Mouse (Mus musculus): ENCODE data around the gene Bckdha. TPM values are rescaled to one million over a fixed set of nuclear protein-coding genes. Genes with fewer than 3 reads are reported as not detected.

Gene Bckdha
- polyA plus RNA-seq, 1 experiment from 2014 or later: 91.7 TPM

GRCm38 (mm10) chr7:25628323-25628620 lies 30.5 kb downstream of the Bckdha start:
- no peaks in the 10 kb centered on the region for H3K9me3 ChIP-seq (ENCODE audit: low read length)
- peak overlapping the region; percentile 83 for H3K4me2 ChIP-seq (replicated peaks; ENCODE audit: low read depth, low read length)
- H3K9ac ChIP-seq (replicated peaks; ENCODE audit: low read length): peak overlapping the region; percentile 77
- peaks cover 40% of the 10 kb centered on the region for H3K36me3 ChIP-seq (ENCODE audit: insufficient read depth, low read length)
- no peak overlapping the region; the same call in 1 of the 2 replicates for H3K27ac ChIP-seq (ENCODE audit: low read length)
- ATAC-seq (ENCODE audit: low FRiP score, low TSS enrichment): no peak
- no peaks in the 10 kb centered on the region for H3K27me3 ChIP-seq (ENCODE audit: insufficient read depth, low read length)
- H3K4me3 ChIP-seq (ENCODE audit: low read length): peak overlapping the region; percentile 56
- 65% methylated on average over 8 of the region's 8 CpGs for WGBS
- H3K4me1 ChIP-seq (ENCODE audit: insufficient read depth, low read length): peaks cover 22% of the 10 kb centered on the region

- no peaks in the 10 kb centered on the region for H3K27me3 ChIP-seq (ENCODE audit: insufficient read depth, low read length)
- ATAC-seq (ENCODE audit: low FRiP score, low TSS enrichment): peak; percentile 89
- peak overlapping the region; percentile 56 for H3K4me3 ChIP-seq (ENCODE audit: low read length)
- peak overlapping the region; percentile 83 for H3K4me2 ChIP-seq (replicated peaks; ENCODE audit: low read depth, low read length)
- H3K9ac ChIP-seq (replicated peaks; ENCODE audit: low read length): peak overlapping the region; percentile 77
- peak overlapping the region; percentile 68 for H3K27ac ChIP-seq (ENCODE audit: low read length)
- no peaks in the 10 kb centered on the region for H3K9me3 ChIP-seq (ENCODE audit: low read length)
- peaks cover 42% of the 10 kb centered on the region for H3K36me3 ChIP-seq (ENCODE audit: insufficient read depth, low read length)
- peaks cover 22% of the 10 kb centered on the region for H3K4me1 ChIP-seq (ENCODE audit: insufficient read depth, low read length)
- WGBS: 13% methylated on average over 38 of the region's 38 CpGs
Measured at GRCm38 (mm10) chr7:25627431-25628322, 31.1 kb downstream of the Bckdha start.

GRCm38 (mm10) chr7:25626509-25627430 lies 32.0 kb downstream of the Bckdha start, which contains the start of gene B3gnt8:
Gene B3gnt8, plus strand, starts transcription at chr7:25626654.
- 17% methylated on average over 26 of the region's 29 CpGs for WGBS
- Histone ChIP-seq H3K36me3 (ENCODE audit: insufficient read depth, low read length) (peaks cover 45% of the 10 kb centered on the region), H3K9ac (replicated peaks; ENCODE audit: low read length) (peak within 1 kb of the TSS; percentile 77)

GRCm38 (mm10) chr7:25625594-25626250 lies 33.1 kb downstream of the Bckdha start:
- H3K4me3 ChIP-seq (ENCODE audit: low read length): no peak overlapping the region
- peaks cover 22% of the 10 kb centered on the region for H3K4me1 ChIP-seq (ENCODE audit: insufficient read depth, low read length)
- H3K9ac ChIP-seq (replicated peaks; ENCODE audit: low read length): no peak overlapping the region
- no peak for ATAC-seq (ENCODE audit: low FRiP score, low TSS enrichment)
- 80% methylated on average over 10 of the region's 10 CpGs for WGBS
- peak overlapping the region; percentile 68; the same call in 1 of the 2 replicates for H3K27ac ChIP-seq (ENCODE audit: low read length)
- H3K4me2 ChIP-seq (replicated peaks; ENCODE audit: low read depth, low read length): no peak overlapping the region
- H3K27me3 ChIP-seq (ENCODE audit: insufficient read depth, low read length): no peaks in the 10 kb centered on the region
- H3K36me3 ChIP-seq (ENCODE audit: insufficient read depth, low read length): peaks cover 49% of the 10 kb centered on the region
- H3K9me3 ChIP-seq (ENCODE audit: low read length): no peaks in the 10 kb centered on the region

More at GRCm38 (mm10) chr7:25626509-25627430, 32.0 kb downstream of the Bckdha start, which contains the start of gene B3gnt8:
- H3K4me3 ChIP-seq (ENCODE audit: low read length): peak within 1 kb of the TSS; percentile 56
- peak; percentile 44; the same call in 1 of the 2 replicates for ATAC-seq (ENCODE audit: low FRiP score, low TSS enrichment)
- no peaks in the 10 kb centered on the region for H3K27me3 ChIP-seq (ENCODE audit: insufficient read depth, low read length)
- peak within 1 kb of the TSS; percentile 83 for H3K4me2 ChIP-seq (replicated peaks; ENCODE audit: low read depth, low read length)
- peaks cover 22% of the 10 kb centered on the region for H3K4me1 ChIP-seq (ENCODE audit: insufficient read depth, low read length)
- H3K9me3 ChIP-seq (ENCODE audit: low read length): no peaks in the 10 kb centered on the region
- peak within 1 kb of the TSS; percentile 68 for H3K27ac ChIP-seq (ENCODE audit: low read length)

GRCm38 (mm10) chr7:25624851-25625250 lies 33.9 kb downstream of the Bckdha start:
- H3K27ac ChIP-seq (ENCODE audit: low read length): no peak overlapping the region
- no peaks in the 10 kb centered on the region for H3K9me3 ChIP-seq (ENCODE audit: low read length)
- H3K36me3 ChIP-seq (ENCODE audit: insufficient read depth, low read length): peaks cover 49% of the 10 kb centered on the region
- peaks cover 27% of the 10 kb centered on the region for H3K4me1 ChIP-seq (ENCODE audit: insufficient read depth, low read length)
- WGBS: 82% methylated on average over 5 of the region's 5 CpGs
- no peak for ATAC-seq (ENCODE audit: low FRiP score, low TSS enrichment)
- H3K4me2 ChIP-seq (replicated peaks; ENCODE audit: low read depth, low read length): no peak overlapping the region
- H3K9ac ChIP-seq (replicated peaks; ENCODE audit: low read length): no peak overlapping the region
- no peak overlapping the region for H3K4me3 ChIP-seq (ENCODE audit: low read length)
- H3K27me3 ChIP-seq (ENCODE audit: insufficient read depth, low read length): no peaks in the 10 kb centered on the region

GRCm38 (mm10) chr7:25623857-25624370 lies 34.9 kb downstream of the Bckdha start:
- 93% methylated on average over 11 of the region's 11 CpGs for WGBS

GRCm38 (mm10) chr7:25620751-25621150 lies 38.0 kb downstream of the Bckdha start:
- no peaks in the 10 kb centered on the region for H3K27me3 ChIP-seq (ENCODE audit: insufficient read depth, low read length)
- H3K4me3 ChIP-seq (ENCODE audit: low read length): no peak overlapping the region
- WGBS: 92% methylated on average over 11 of the region's 11 CpGs
- peaks cover 39% of the 10 kb centered on the region for H3K36me3 ChIP-seq (ENCODE audit: insufficient read depth, low read length)
- H3K4me2 ChIP-seq (replicated peaks; ENCODE audit: low read depth, low read length): no peak overlapping the region
- H3K4me1 ChIP-seq (ENCODE audit: insufficient read depth, low read length): peaks cover 10% of the 10 kb centered on the region; the same call in 1 of the 2 replicates
- H3K9me3 ChIP-seq (ENCODE audit: low read length): no peaks in the 10 kb centered on the region
- no peak for ATAC-seq (ENCODE audit: low FRiP score, low TSS enrichment)
- H3K9ac ChIP-seq (replicated peaks; ENCODE audit: low read length): no peak overlapping the region
- no peak overlapping the region for H3K27ac ChIP-seq (ENCODE audit: low read length)

More at GRCm38 (mm10) chr7:25623857-25624370, 34.9 kb downstream of the Bckdha start:
- Histone ChIP-seq H3K27ac (ENCODE audit: low read length) (no peak overlapping the region), H3K9me3 (ENCODE audit: low read length) (no peaks in the 10 kb centered on the region), H3K9ac (replicated peaks; ENCODE audit: low read length) (no peak overlapping the region), H3K4me2 (replicated peaks; ENCODE audit: low read depth, low read length) (no peak overlapping the region), H3K36me3 (ENCODE audit: insufficient read depth, low read length) (peaks cover 41% of the 10 kb centered on the region), H3K27me3 (ENCODE audit: insufficient read depth, low read length) (no peaks in the 10 kb centered on the region), H3K4me3 (ENCODE audit: low read length) (no peak overlapping the region), H3K4me1 (ENCODE audit: insufficient read depth, low read length) (peaks cover 27% of the 10 kb centered on the region)
- ATAC-seq (ENCODE audit: low FRiP score, low TSS enrichment): no peak

GRCm38 (mm10) chr7:25620101-25620500 lies 38.7 kb downstream of the Bckdha start:
- H3K27me3 ChIP-seq (ENCODE audit: insufficient read depth, low read length): no peaks in the 10 kb centered on the region
- no peak overlapping the region for H3K9ac ChIP-seq (replicated peaks; ENCODE audit: low read length)
- ATAC-seq (ENCODE audit: low FRiP score, low TSS enrichment): no peak
- no peak overlapping the region for H3K27ac ChIP-seq (ENCODE audit: low read length)
- H3K4me1 ChIP-seq (ENCODE audit: insufficient read depth, low read length): peaks cover 10% of the 10 kb centered on the region; the same call in 1 of the 2 replicates
- H3K4me3 ChIP-seq (ENCODE audit: low read length): peak overlapping the region; percentile 75
- H3K9me3 ChIP-seq (ENCODE audit: low read length): no peaks in the 10 kb centered on the region
- peaks cover 37% of the 10 kb centered on the region for H3K36me3 ChIP-seq (ENCODE audit: insufficient read depth, low read length)
- WGBS: 92% methylated on average over 5 of the region's 5 CpGs
- H3K4me2 ChIP-seq (replicated peaks; ENCODE audit: low read depth, low read length): peak overlapping the region; percentile 76

- 15% methylated on average over 5 of the region's 5 CpGs for WGBS
- no peaks in the 10 kb centered on the region for H3K9me3 ChIP-seq (ENCODE audit: low read length)
- H3K4me1 ChIP-seq (ENCODE audit: insufficient read depth, low read length): peaks cover 10% of the 10 kb centered on the region; the same call in 1 of the 2 replicates
- peak overlapping the region; percentile 85 for H3K27ac ChIP-seq (ENCODE audit: low read length)
- H3K27me3 ChIP-seq (ENCODE audit: insufficient read depth, low read length): no peaks in the 10 kb centered on the region
- peaks cover 33% of the 10 kb centered on the region for H3K36me3 ChIP-seq (ENCODE audit: insufficient read depth, low read length)
- H3K4me3 ChIP-seq (ENCODE audit: low read length): peak overlapping the region; percentile 75
- peak overlapping the region; percentile 75 for H3K9ac ChIP-seq (replicated peaks; ENCODE audit: low read length)
- peak overlapping the region; percentile 76 for H3K4me2 ChIP-seq (replicated peaks; ENCODE audit: low read depth, low read length)
- ATAC-seq (ENCODE audit: low FRiP score, low TSS enrichment): no peak
Measured at GRCm38 (mm10) chr7:25619722-25619991, 39.1 kb downstream of the Bckdha start.

Measured in kidney, embryonic 16.5 days (tissue).